Mouse (Mus musculus): ENCODE data around the gene Ctdspl. TPM values are rescaled to one million over a fixed set of nuclear protein-coding genes. Genes with fewer than 3 reads are reported as not detected.

Gene Ctdspl
- polyA plus RNA-seq, 1 experiment from 2014 or later: 6.6 TPM

DNA sequence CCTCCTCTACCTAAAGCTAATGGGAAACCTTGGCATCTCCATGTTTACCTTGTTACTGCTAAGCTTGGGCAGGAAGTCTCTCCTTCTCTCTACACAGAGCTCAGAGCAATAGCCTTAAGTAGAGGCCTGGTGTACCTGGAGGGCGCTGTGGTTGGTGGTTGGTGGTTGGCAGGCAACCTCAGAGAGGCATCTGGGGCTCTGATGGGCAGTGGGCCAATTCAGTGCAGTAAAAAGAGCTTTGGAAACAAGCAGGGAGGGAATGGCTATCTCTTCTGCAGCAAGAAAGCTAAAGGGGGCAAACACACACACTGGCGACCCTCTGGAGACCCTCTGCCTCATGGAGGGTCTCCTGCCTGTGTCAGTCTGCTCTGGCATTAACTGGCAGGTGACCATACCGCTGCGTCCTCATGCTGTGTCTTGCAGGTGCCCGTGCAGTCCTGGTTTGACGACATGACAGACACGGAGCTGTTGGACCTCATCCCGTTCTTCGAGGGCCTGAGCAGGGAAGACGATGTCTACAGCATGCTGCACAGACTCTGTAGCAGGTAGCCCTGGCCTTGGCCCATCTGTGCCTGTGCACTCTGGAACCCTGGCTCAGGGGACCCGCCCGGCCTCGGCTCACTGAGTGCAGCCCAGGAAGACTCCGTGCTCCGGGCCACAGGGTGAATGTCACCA is 114.0 kb downstream of the Ctdspl start:
- Histone ChIP-seq H3K27me3 (ENCODE audit: low read depth, poor library complexity, severe bottlenecking) (no peaks in the 10 kb centered on the region), H3K36me3 (peaks cover 25% of the 10 kb centered on the region), H3K9me3 (replicated peaks) (no peaks in the 10 kb centered on the region), H3K4me3 (no peak overlapping the region), H3K27ac (replicated peaks) (no peak overlapping the region), H3K4me1 (peaks cover 1% of the 10 kb centered on the region; the same call in 1 of the 2 replicates)
- 95% methylated on average over 15 of the region's 15 CpGs for WGBS
- DNase-seq (ENCODE audit: low spot score): no peak

- no peak for DNase-seq (ENCODE audit: low spot score)
- Histone ChIP-seq H3K9me3 (replicated peaks) (no peaks in the 10 kb centered on the region), H3K27ac (replicated peaks) (no peak overlapping the region), H3K27me3 (ENCODE audit: low read depth, poor library complexity, severe bottlenecking) (peaks cover 23% of the 10 kb centered on the region), H3K4me3 (no peak overlapping the region), H3K36me3 (no peaks in the 10 kb centered on the region), H3K4me1 (peaks cover 30% of the 10 kb centered on the region)
- WGBS: 81% methylated on average over 11 of the region's 11 CpGs
These were observed 122.1 kb downstream of the Ctdspl start for GRCm38 (mm10) chr9:119048182-119048903.

DNA sequence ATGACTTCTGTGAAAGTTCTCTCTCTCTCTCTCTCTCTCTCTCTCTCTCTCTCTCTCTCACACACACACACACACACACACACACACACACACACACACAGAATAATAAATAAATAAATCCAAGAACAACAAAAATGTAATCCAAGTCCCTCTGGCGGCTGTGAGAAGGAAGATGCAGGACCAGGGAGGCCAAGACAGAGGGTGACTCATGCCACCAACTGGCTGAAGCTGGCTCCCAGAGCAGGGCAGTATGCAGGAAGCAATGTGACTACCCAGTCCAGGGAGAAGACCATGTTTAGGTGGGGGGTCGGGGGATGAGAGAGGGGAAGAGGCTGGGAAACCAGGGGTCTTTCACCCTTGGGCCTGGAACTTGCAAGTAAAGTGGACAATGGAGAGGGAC is 124.9 kb downstream of the Ctdspl start:
- WGBS: 77% methylated on average over 2 of the region's 2 CpGs
- no peak overlapping the region for H3K27ac ChIP-seq (replicated peaks)
- H3K4me1 ChIP-seq: peaks cover 34% of the 10 kb centered on the region

GRCm38 (mm10) chr9:119052154-119052944 is 126.1 kb downstream of the Ctdspl start, which contains the start of gene Vill:
Vill (plus strand) TSS chr9:119052778.
- DNase-seq (ENCODE audit: low spot score): peak; percentile 61
- H3K4me1 ChIP-seq: peaks cover 28% of the 10 kb centered on the region
- H3K27me3 ChIP-seq (ENCODE audit: low read depth, poor library complexity, severe bottlenecking): peaks cover 49% of the 10 kb centered on the region
- no peaks in the 10 kb centered on the region for H3K36me3 ChIP-seq
- WGBS: 25% methylated on average over 22 of the region's 22 CpGs
- peak within 1 kb of the TSS; percentile 71 for H3K27ac ChIP-seq (replicated peaks)
- no peaks in the 10 kb centered on the region for H3K9me3 ChIP-seq (replicated peaks)
- H3K4me3 ChIP-seq: peak within 1 kb of the TSS; percentile 52

More for the DNA sequence above, 124.9 kb downstream of the Ctdspl start:
- Histone ChIP-seq H3K27me3 (ENCODE audit: low read depth, poor library complexity, severe bottlenecking) (peaks cover 45% of the 10 kb centered on the region), H3K4me3 (no peak overlapping the region), H3K36me3 (no peaks in the 10 kb centered on the region), H3K9me3 (replicated peaks) (no peaks in the 10 kb centered on the region)
- no peak for DNase-seq (ENCODE audit: low spot score)

- no peak for DNase-seq (ENCODE audit: low spot score)
- Histone ChIP-seq H3K4me1 (peaks cover 21% of the 10 kb centered on the region), H3K4me3 (no peak overlapping the region), H3K36me3 (no peaks in the 10 kb centered on the region), H3K27ac (replicated peaks) (no peak overlapping the region), H3K9me3 (replicated peaks) (no peaks in the 10 kb centered on the region), H3K27me3 (ENCODE audit: low read depth, poor library complexity, severe bottlenecking) (peaks cover 49% of the 10 kb centered on the region)
- 84% methylated on average over 9 of the region's 9 CpGs for WGBS
These were observed 127.8 kb downstream of the Ctdspl start for GRCm38 (mm10) chr9:119053964-119054576.

- WGBS: 89% methylated on average over 4 of the region's 4 CpGs
- no peak for DNase-seq (ENCODE audit: low spot score)
- Histone ChIP-seq H3K4me1 (peaks cover 21% of the 10 kb centered on the region), H3K27me3 (ENCODE audit: low read depth, poor library complexity, severe bottlenecking) (peaks cover 49% of the 10 kb centered on the region), H3K9me3 (replicated peaks) (no peaks in the 10 kb centered on the region), H3K36me3 (no peaks in the 10 kb centered on the region), H3K27ac (replicated peaks) (no peak overlapping the region), H3K4me3 (no peak overlapping the region)
These were observed 129.1 kb downstream of the Ctdspl start for GRCm38 (mm10) chr9:119055336-119055735.

GRCm38 (mm10) chr9:119058245-119058644 is 132.0 kb downstream of the Ctdspl start:
- H3K36me3 ChIP-seq: no peaks in the 10 kb centered on the region
- no peak overlapping the region for H3K4me3 ChIP-seq
- H3K27ac ChIP-seq (replicated peaks): no peak overlapping the region
- no peaks in the 10 kb centered on the region for H3K9me3 ChIP-seq (replicated peaks)
- WGBS: 87% methylated on average over 7 of the region's 7 CpGs
- peaks cover 32% of the 10 kb centered on the region for H3K27me3 ChIP-seq (ENCODE audit: low read depth, poor library complexity, severe bottlenecking)
- H3K4me1 ChIP-seq: peaks cover 10% of the 10 kb centered on the region
- no peak for DNase-seq (ENCODE audit: low spot score)

DNA sequence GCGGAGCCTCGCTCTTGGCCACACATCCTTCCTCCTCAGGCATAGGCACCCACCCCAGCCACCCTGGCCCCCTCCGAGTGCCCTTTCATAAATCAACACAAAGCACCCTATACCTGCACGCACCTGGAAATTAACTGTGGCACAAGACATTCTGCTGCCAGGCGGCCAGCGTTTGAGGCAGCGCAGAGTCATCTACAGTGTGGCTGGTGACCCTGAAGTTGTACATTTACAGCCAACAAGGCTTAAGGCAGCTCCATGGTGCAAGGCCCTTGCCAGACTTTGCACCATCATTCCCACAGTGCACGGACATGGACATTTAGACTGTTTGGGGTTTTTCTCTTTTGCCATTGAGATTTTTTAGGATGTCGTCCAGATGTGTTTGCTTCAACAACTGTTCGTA is 134.4 kb downstream of the Ctdspl start:
- H3K27me3 ChIP-seq (ENCODE audit: low read depth, poor library complexity, severe bottlenecking): peaks cover 13% of the 10 kb centered on the region; the same call in 1 of the 2 replicates
- no peak for DNase-seq (ENCODE audit: low spot score)
- H3K36me3 ChIP-seq: no peaks in the 10 kb centered on the region
- no peaks in the 10 kb centered on the region for H3K9me3 ChIP-seq (replicated peaks)
- no peak overlapping the region for H3K27ac ChIP-seq (replicated peaks)
- peaks cover 20% of the 10 kb centered on the region for H3K4me1 ChIP-seq
- 92% methylated on average over 10 of the region's 10 CpGs for WGBS
- H3K4me3 ChIP-seq: no peak overlapping the region

DNA sequence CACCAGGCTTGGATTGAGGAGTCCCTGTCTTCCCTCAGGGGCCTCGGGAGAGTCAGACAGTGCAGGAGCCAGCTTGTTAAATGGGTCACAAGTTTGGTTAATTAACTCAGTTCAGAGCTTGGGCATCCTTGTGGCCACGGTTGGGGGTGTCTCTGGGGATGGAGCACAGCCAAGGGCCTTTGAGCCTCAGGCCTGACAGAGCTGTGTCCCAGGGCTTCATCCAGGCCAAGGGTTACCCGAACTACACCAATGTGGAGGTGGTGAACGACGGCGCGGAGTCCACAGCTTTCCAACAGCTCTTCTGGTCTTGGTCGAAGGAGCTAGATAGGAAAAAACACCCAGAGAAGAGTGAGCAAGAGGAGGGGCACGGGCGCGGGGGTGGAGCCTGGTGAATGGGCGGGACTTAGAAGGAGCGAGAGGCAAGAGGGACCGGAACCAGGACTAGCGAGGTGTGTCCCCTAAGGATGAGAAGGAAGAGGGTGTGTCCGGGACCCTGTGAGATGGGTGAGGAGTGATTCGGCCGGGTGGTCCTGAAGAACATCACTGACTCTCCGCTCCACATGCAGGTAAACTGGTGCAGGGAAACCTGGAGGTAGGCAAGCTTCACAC is 136.9 kb downstream of the Ctdspl start:
- Histone ChIP-seq H3K27me3 (ENCODE audit: low read depth, poor library complexity, severe bottlenecking) (peaks cover 5% of the 10 kb centered on the region; the same call in 1 of the 2 replicates), H3K4me3 (no peak overlapping the region), H3K9me3 (replicated peaks) (no peaks in the 10 kb centered on the region), H3K36me3 (no peaks in the 10 kb centered on the region), H3K27ac (replicated peaks) (no peak overlapping the region; the same call in 1 of the 2 replicates), H3K4me1 (peaks cover 24% of the 10 kb centered on the region)
- 31% methylated on average over 19 of the region's 19 CpGs for WGBS
- DNase-seq (ENCODE audit: low spot score): no peak

- no peak for DNase-seq (ENCODE audit: low spot score)
- H3K27ac ChIP-seq (replicated peaks): 0 out of 2 replicates have a peak overlapping the region, but pooled peaks have one; percentile 9
- peaks cover 24% of the 10 kb centered on the region for H3K4me1 ChIP-seq
- H3K9me3 ChIP-seq (replicated peaks): no peaks in the 10 kb centered on the region
- WGBS: 70% methylated on average over 4 of the region's 4 CpGs
- no peak overlapping the region for H3K4me3 ChIP-seq
- peaks cover 5% of the 10 kb centered on the region; the same call in 1 of the 2 replicates for H3K27me3 ChIP-seq (ENCODE audit: low read depth, poor library complexity, severe bottlenecking)
- no peaks in the 10 kb centered on the region for H3K36me3 ChIP-seq
These were observed 138.0 kb downstream of the Ctdspl start for GRCm38 (mm10) chr9:119064296-119064695.

- DNase-seq (ENCODE audit: low spot score): peak; percentile 74
- Histone ChIP-seq H3K27ac (replicated peaks) (no peak overlapping the region), H3K36me3 (peaks cover 16% of the 10 kb centered on the region; the same call in 1 of the 2 replicates), H3K27me3 (ENCODE audit: low read depth, poor library complexity, severe bottlenecking) (no peaks in the 10 kb centered on the region), H3K9me3 (replicated peaks) (no peaks in the 10 kb centered on the region), H3K4me3 (no peak overlapping the region), H3K4me1 (peaks cover 24% of the 10 kb centered on the region)
- 7% methylated on average over 6 of the region's 6 CpGs for WGBS
These were observed 141.3 kb downstream of the Ctdspl start for GRCm38 (mm10) chr9:119067601-119068000.

GRCm38 (mm10) chr9:119068266-119068665 is 142.0 kb downstream of the Ctdspl start:
- Histone ChIP-seq H3K27ac (replicated peaks) (no peak overlapping the region), H3K4me1 (peaks cover 18% of the 10 kb centered on the region), H3K27me3 (ENCODE audit: low read depth, poor library complexity, severe bottlenecking) (no peaks in the 10 kb centered on the region), H3K9me3 (replicated peaks) (no peaks in the 10 kb centered on the region), H3K4me3 (no peak overlapping the region), H3K36me3 (peaks cover 22% of the 10 kb centered on the region)
- no peak for DNase-seq (ENCODE audit: low spot score)
- WGBS: 91% methylated on average over 11 of the region's 11 CpGs

Data from midbrain, embryonic 10.5 days (tissue).